Mouse (Mus musculus): Measurements from ENCODE around the gene Faf2.
"Not testable (repeated sequence)": the region's sequence is repeated elsewhere in the genome, so short reads cannot be mapped to it uniquely, and the experiment has no call there.

The Faf2 gene

GRCm38 (mm10) chr13:54607204-54607603, 14.4 kb upstream of the Faf2 start:
- DNase-seq (ENCODE audit: low spot score) = no peak

GRCm38 (mm10) chr13:54608002-54608401, 13.6 kb upstream of the Faf2 start:
- DNase-seq (ENCODE audit: low spot score) = no peak

- DNase-seq (ENCODE audit: low spot score) = no peak
Measured at GRCm38 (mm10) chr13:54608666-54609065, 12.9 kb upstream of the Faf2 start.

- DNase-seq (ENCODE audit: low spot score) = no peak
Measured at GRCm38 (mm10) chr13:54609301-54609700, 12.3 kb upstream of the Faf2 start.

GRCm38 (mm10) chr13:54610613-54610971, 11.0 kb upstream of the Faf2 start:
- DNase-seq (ENCODE audit: low spot score) = no peak

- DNase-seq (ENCODE audit: low spot score) = peak; percentile 79
Measured at GRCm38 (mm10) chr13:54610972-54611754, 10.4 kb upstream of the Faf2 start, which contains the start of gene Cltb. Cltb (minus strand) TSS chr13:54611344.

- DNase-seq (ENCODE audit: low spot score) = not testable (repeated sequence)
Measured at GRCm38 (mm10) chr13:54613141-54613540, 8.4 kb upstream of the Faf2 start.

GRCm38 (mm10) chr13:54616307-54616706, 5.3 kb upstream of the Faf2 start:
- no peak for DNase-seq (ENCODE audit: low spot score)

GRCm38 (mm10) chr13:54616998-54617397, 4.6 kb upstream of the Faf2 start:
- DNase-seq (ENCODE audit: low spot score) = no peak

- no peak for DNase-seq (ENCODE audit: low spot score)
Measured at GRCm38 (mm10) chr13:54621960-54622521, 457 bp downstream of the Faf2 start.

- no peak for DNase-seq (ENCODE audit: low spot score)
Measured at GRCm38 (mm10) chr13:54629128-54629527, 7.5 kb downstream of the Faf2 start.

GRCm38 (mm10) chr13:54632731-54633277, 11.2 kb downstream of the Faf2 start:
- no peak for DNase-seq (ENCODE audit: low spot score)

- DNase-seq (ENCODE audit: low spot score) = no peak
Measured at GRCm38 (mm10) chr13:54635011-54635410, 13.4 kb downstream of the Faf2 start.

GRCm38 (mm10) chr13:54650461-54650860, 28.9 kb downstream of the Faf2 start:
- no peak for DNase-seq (ENCODE audit: low spot score)

GRCm38 (mm10) chr13:54660877-54661276, 39.3 kb downstream of the Faf2 start:
- DNase-seq (ENCODE audit: low spot score) = no peak

GRCm38 (mm10) chr13:54661358-54661757, 39.8 kb downstream of the Faf2 start:
- no peak for DNase-seq (ENCODE audit: low spot score)

GRCm38 (mm10) chr13:54663999-54664398, 42.4 kb downstream of the Faf2 start:
- no peak for DNase-seq (ENCODE audit: low spot score)

- DNase-seq (ENCODE audit: low spot score) = no peak
Measured at GRCm38 (mm10) chr13:54664509-54664908, 42.9 kb downstream of the Faf2 start.

GRCm38 (mm10) chr13:54665062-54665461, 43.5 kb downstream of the Faf2 start:
- no peak for DNase-seq (ENCODE audit: low spot score)

- DNase-seq (ENCODE audit: low spot score) = no peak
Measured at GRCm38 (mm10) chr13:54670491-54670890, 48.9 kb downstream of the Faf2 start.

GRCm38 (mm10) chr13:54675895-54676590, 54.5 kb downstream of the Faf2 start:
- no peak for DNase-seq (ENCODE audit: low spot score)

GRCm38 (mm10) chr13:54678263-54678662, 56.7 kb downstream of the Faf2 start:
- no peak for DNase-seq (ENCODE audit: low spot score)

Data from urinary bladder, postnatal 10 days (tissue).